Mouse (Mus musculus): Measurements from ENCODE around the gene Sf3b1. TPM values are rescaled to one million over a fixed set of nuclear protein-coding genes. Genes with fewer than 3 reads are reported as not detected.
"Not testable (repeated sequence)": the region's sequence is repeated elsewhere in the genome, so short reads cannot be mapped to it uniquely, and the experiment has no call there.

Gene Sf3b1
- polyA plus RNA-seq, 1 experiment: 205 TPM

DNA sequence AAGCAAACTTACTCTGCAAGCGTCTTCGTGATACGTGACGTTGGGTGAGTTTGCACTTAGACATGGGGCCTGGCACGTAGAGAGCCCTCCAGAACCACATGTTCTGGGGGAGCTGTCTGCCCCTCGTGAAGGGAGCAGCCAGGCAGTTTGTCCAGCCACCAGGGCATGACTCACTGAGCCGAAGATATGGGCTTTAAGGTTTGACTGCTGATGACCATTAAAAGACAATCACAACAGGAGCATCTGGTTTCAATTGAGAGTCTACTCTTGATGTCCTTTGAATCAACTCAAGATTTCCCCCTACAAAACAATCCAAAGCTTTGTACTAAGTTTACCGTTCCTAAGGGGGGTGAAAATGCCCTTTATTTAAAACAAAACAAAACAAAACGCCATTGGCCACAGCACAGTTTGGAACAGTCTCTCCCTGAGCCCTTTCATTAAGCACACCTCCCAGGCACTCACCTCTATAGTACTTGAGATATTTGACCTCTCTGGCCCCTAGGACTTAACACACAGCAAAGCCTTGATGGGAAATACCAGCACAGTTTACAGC lies 66.6 kb downstream of the Sf3b1 start:
- DNase-seq (ENCODE audit: extremely low spot score in 1 of 2, low spot score in 1 of 2): no peak

DNA sequence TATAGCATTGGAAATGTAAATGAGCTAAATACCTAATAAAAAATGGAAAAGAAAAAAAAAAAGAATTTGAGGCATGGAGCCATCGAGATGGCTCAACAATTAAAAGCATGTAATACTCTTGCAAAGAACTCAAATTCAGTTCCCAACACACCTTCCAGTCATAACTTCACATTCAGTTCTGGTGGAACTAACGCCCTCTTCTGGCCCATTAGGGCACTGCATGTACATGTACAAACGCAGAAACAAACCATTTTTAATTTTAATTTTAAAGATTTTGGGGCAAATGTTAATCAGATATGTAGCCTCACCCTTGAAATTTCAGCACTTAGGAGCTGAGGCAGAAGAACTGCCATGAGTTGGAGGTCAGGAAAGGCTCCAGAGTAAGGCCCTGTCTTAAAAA lies 68.8 kb downstream of the Sf3b1 start:
- no peak for DNase-seq (ENCODE audit: extremely low spot score in 1 of 2, low spot score in 1 of 2)

DNA sequence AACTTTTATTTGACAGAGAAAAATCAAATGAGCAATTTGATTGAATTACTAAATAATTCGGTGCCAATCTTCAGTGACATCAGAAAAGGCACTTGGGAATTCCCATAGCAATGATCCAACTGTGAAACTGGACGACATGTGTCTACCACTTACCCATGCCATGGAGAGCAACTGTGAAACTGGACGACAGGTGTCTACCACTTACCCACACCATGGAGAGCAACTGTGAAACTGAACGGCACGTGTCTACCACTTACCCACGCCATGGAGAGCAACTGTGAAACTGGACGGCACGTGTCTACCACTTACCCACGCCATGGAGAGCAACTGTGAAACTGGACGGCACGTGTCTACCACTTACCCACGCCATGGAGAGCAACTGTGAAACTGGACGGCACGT lies 70.3 kb downstream of the Sf3b1 start:
- DNase-seq (ENCODE audit: extremely low spot score in 1 of 2, low spot score in 1 of 2): not testable (repeated sequence)

DNA sequence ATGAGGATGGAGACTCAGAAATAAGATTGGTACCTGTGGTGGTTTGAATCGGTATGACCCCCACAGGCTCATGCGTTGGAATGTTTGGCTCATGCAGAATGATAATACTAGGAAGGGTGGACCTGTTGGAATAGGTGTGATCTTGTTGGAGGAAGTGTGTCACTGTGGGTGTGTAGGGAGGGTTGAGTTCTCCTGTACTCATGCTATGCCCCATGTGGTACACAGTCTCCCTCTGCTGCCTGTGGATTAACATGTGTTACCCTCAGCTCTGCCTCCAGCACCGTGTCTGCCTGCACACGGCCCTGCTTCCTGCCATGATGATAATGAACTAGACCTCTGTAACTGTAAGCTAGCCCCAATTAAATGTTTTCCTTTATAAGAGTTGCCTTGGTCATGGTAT lies 72.4 kb downstream of the Sf3b1 start:
- no peak for DNase-seq (ENCODE audit: extremely low spot score in 1 of 2, low spot score in 1 of 2)

DNA sequence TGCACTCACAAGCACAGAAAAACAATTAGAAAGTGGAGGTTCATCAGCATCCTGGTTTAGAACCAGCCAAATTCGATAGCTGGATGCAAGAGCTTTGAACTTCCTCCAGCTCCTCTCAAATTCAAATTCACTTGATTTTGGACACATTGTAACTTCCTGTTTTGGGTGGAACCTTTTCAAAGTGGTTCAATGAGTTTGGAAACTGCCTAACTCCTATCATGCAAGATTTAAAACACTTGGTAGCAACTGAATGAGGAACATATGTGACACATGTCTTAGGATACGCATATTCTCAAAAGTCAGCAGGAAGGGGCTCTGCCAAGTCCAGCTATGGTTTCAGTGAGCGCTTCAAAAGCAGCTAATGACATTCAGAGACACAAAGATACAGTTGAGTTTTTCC lies 82.6 kb downstream of the Sf3b1 start:
- no peak for DNase-seq (ENCODE audit: extremely low spot score in 1 of 2, low spot score in 1 of 2)

DNA sequence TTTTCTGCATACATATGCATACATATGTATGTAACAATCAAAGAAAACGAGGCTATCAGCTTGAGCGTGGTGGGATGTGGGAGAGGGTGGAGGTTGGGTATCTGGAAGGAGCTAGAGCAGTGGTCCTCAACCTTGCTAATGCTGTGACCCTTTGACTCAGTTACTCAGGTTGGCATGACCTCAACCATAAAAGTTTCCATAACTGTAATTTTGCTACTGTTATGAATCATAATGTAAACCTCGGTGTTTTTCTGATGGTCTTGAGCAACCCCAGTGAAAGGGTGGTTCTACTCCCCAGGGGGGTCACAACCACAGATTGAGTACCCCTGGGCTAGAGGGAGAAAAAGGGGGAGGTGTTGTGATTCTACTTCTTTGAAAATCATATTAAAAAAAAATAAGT lies 91.8 kb downstream of the Sf3b1 start:
- no peak for DNase-seq (ENCODE audit: extremely low spot score in 1 of 2, low spot score in 1 of 2)

Other genes with a start within 250 kb of the Sf3b1 start
- gene Ankrd44, start 101.1 kb downstream of the Sf3b1 start, polyA plus RNA-seq (2012; rRNA removed): 15.9 and 18.9 TPM in 2 replicates
- gene Coq10b, start 25.3 kb upstream of the Sf3b1 start, polyA plus RNA-seq (2012; rRNA removed): 27.8 and 31.9 TPM in 2 replicates
- 180 and 187 TPM in 2 replicates for gene Hspe1, start 60.7 kb upstream of the Sf3b1 start, polyA plus RNA-seq (2012; rRNA removed)
- 105 and 116 TPM in 2 replicates for gene Hspd1, start 60.8 kb upstream of the Sf3b1 start, polyA plus RNA-seq (2012; rRNA removed)
- gene Mob4, start 103.8 kb upstream of the Sf3b1 start, polyA plus RNA-seq (2012; rRNA removed): 45.5 and 47.1 TPM in 2 replicates
- gene Rftn2, start 199.3 kb upstream of the Sf3b1 start, polyA plus RNA-seq (2012; rRNA removed): 19.5 and 21.7 TPM in 2 replicates
- gene Mars2, start 209.7 kb upstream of the Sf3b1 start, polyA plus RNA-seq (2012; rRNA removed): 3.7 and 4.8 TPM in 2 replicates